Mouse (Mus musculus) layer of hippocampus, postnatal 10 days (tissue): ENCODE results near the gene Ucn. TPM values are rescaled to one million over a fixed set of nuclear protein-coding genes. Genes with fewer than 3 reads are reported as not detected.

Experiments
- DNase-seq, 2 experiments: peaks; one replicate each; pipeline ENCODE4 v3.0.0; 2021; ENCODE audit warnings: low spot score in 2 of 2
- long read RNA-seq: library from polyadenylated mRNA; stranded (forward); transcript quantifications from one replicate; pipeline ENCODE4 v2.0.0, GENCODE M21; 2023
- total RNA-seq, 2 experiments: library from RNA; stranded (reverse); gene quantifications; 2 replicates each; pipeline ENCODE4 v1.2.3; 2021

The Ucn gene
- total RNA-seq = not detected
- long read RNA-seq = 0 reads

DNA sequence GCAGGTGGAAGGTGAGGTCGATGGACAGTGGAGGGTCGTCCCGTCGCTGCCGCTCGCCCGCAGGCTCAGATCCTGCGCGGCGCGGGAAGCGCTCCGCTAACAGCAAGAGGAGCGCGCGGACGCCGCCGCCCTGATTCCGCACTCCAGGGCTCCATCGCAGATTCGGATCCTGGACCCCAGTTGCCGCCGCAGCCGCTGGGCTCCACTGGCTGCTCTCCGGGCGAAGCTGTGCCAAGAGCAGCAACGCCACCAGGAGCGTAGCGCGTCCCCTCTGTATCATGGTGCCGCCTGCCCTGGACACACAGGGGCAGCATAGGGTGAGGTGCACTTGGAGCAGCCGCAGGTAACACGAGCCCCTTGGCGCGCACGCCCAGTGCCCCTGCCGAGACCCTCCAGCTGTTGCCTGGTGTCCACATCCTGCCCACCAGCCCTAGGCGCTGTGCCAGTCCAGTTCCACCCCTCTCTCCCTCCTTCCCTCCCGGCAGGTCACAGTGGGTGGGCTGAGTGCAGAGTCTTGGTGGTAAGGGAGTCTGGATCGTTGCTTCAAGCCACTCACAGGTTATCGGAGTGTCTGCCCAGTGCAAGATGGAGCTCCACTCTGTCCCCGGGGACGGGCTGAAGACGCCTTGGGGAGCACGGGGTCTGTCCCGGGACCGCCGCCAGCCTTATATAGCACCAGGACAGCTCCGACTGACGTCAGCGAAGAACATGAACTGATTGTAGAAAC lies at the start of gene Ucn:
Gene Ucn (minus strand): TSS at position 589 of the 727 bp plus-strand sequence.
- DNase-seq = peak in 1 of 2 experiments; percentile 17

DNA sequence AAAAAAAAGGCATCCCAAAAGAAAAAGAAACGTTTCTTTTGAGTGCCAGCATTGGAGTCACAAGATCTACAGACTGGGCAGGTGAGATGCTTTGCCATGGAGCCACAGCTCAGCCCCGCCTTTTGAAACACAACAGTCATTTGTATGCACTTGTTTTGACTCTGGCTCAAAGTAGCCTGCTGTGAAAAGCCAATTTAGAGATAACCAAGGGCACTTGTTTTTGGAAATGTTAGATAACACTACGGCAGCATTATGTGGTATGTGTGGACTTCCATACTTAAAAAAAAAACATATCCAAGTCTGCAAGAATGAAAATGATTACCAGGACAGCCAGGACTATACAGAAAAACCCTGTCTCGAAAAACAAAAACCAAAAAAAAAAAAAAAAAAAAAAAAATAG lies 45.0 kb upstream of the Ucn start:
- no peak for DNase-seq

DNA sequence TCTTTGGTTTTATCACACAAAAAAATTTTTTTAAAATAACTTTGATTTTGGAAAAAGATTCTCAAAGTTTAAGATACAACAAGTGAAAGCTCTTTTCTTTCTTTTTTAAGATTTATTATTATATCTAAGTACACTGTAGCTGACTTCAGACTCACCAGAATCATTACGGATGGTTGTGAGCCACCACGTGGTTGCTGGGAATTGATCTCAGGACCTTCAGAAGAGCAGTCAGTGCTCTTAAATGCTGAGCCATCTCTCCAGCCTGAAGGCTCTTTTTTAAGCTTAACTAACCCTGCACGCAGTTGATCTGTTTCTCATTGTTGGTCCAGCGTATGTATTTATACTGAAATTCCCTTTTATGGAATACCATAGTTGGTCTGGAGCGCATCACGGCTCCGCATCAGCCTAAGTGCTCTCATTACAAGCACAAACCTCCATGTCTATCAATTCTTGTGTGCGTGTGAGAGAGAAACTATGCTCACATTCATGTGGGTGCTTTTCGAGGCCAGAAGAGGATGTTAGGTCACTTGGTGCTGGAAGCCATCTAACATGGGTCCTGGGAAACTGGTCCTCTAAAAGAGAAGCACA lies 42.6 kb upstream of the Ucn start:
- no peak for DNase-seq

DNA sequence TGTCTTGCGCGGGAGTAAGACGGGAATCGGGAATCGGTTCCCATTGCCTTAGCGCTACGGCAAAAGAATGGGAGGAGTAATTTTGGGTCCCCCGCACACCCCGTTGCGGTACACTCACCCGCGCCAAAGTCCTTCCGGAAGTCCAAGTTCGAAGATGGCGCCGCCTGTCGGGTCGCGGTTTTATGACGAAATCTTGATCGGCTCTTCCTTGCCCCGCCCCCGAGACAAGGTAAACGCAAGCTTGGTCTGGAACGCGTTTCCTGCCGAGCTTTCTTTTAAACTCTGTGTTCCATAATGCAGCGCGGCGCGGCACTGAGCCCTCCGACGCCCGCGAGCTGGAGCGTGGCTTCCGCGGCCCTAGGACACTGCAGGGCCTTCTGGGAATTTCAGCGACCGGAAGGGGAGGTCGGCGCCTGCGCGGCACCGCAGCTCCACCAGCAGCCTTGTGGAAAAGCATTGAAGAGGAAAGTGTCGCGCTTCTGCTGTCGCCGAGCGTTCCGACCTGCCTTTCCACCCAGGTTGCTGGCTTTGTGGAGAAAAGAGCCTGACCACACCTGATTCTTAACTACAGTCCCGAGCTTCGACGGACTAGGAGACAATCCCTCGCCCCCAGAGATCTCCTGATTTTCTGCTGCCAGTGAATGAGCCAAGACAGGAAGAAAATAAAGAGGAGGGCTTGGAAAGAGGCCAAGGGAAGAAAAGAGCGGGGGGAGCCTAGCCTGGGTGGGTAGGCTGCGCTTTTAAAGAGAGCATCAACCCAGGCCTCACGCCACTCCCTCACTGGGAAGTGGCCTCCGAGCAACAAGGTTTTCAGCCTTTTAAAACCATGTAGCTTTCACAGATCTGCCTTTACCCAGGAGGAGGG lies 41.4 kb upstream of the Ucn start, which contains the start of the genes Gm29609 and Gtf3c2:
Gene Gm29609 (minus strand): TSS at position 146 of the 865 bp plus-strand sequence.
Gene Gtf3c2 (minus strand): TSS at position 379 of the 865 bp plus-strand sequence.
- DNase-seq = peak; percentile 97

DNA sequence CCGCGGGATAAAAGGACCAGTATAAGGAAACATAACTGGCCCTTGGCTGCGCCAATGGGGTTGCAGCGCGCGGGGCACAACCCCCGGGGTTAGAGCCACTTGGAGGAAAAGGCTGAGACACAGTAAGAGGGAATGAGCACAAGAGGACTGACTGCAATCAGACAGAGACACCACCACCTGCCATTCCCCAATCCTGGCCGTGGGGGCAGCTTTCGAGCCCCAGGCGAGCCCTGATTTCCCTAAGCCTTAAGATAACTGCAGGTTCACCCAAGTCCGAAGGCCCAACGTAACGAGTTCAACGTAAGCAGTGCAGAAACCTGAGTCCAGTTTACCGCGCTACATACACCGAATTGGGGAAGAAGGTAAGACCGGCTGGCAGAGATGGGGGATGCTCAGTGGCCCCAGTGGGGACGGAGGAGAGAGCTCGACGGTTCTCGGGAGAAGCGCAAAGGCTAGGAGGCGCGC lies 40.7 kb upstream of the Ucn start:
- no peak for DNase-seq

DNA sequence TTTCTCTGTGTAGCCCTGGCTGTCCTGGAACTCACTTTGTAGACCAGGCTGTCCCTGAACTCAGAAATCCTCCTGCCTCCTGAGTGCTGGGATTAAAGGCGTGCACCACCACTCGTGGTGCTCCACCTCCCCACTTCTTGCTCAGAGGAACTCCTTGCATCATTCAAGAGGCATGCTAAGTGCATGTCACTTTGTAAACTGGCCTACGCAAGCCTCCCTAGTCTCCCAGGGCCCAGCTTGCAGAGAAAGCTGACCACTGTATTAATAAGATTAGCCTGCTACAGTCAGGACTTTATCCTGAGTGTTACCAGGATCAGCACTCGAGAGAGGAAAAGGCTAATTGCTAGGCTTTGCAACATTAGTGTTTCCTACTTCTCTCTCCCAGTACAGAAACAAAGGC lies 30.0 kb upstream of the Ucn start:
- DNase-seq = no peak

DNA sequence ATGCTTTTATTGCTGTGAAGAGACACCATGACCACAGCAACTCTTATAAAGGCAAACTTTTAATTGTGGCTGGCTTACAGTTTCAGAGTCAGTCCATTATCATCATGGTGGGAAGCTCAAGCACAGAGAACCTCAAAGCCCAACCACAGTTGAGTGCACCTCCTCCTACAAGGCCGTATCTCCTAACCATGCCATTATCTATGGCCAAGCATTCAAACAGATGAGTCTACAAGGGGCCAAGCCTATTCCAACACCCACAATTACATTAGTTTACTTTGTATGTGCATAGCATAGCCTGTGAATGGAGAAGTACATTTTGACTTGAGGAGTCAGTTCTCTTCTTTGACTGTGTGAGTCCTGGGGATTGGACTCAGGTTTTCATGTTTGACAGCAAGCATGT lies 26.2 kb upstream of the Ucn start:
- DNase-seq = no peak

DNA sequence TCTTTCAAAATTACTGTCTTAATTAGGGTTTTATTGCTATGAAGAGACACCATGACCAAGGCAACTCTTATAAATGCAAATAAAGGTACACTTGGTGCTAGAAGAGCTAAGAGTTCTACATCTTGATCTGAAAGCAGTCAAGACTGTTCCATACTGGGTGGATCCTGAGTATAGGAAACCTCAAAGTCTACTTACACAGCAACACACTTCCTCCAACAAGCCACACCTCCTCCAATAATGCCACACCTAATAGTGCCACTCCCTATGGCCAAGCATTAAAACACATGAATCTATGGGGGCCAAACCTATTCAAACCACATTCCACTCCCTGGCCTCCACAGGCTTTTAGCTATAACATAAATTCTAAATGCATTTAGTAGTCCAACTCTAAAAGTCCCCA lies 23.8 kb upstream of the Ucn start:
- no peak for DNase-seq

DNA sequence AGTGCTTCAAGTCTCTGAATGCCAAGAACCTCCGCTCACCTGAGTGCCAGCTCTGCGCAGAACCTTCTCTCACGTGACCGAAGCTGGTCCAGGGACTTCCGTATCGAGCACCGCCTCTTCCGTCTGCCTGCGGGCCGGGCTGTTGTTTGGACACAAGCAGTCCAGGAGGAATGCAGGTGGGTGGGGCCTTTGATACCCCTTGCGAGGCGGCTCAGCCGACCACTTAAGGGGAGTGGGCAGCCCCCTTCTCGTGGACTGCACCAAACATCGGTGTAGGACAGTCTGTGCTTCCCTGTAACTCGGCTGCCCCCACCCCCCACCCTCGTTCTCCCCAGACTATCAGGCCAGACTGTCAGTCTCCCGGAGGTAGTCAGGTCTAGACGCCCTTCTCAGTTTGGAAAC lies 15.5 kb upstream of the Ucn start, which contains the start of gene Mpv17:
Gene Mpv17 (minus strand): TSS at position 100 of the 402 bp plus-strand sequence.
- DNase-seq = peak; percentile 72 to 80

DNA sequence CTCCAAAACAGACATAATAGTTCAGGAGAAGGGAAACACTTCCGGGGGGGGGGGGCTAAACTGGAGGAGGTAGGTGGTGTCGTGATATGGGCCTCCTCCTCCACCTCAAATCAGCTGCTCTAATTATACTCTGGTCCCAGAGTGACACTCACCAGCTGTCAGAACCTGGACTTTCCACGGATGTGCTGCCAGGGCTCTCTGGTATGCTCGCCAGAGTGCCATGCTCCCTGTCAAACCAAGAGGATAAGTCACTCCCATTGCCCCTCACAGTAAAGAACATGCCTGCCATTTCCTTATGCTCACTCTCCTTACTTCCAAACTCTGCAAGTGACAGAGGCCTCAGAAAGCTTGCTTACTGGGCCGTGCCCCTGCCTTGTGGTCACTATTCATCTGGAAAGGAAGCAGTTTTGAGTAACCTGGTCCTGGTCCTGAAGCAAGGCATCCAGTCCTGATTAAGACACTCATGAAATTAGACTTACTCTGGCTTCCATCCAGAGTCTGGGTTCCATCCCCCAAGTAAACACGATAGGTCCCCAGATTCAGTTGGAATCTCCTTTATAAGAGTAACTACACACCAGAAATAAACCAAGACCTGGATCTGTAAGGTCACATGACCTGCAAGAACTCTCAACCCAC lies 15.0 kb upstream of the Ucn start:
- peak in 1 of 2 experiments; percentile 21 for DNase-seq

DNA sequence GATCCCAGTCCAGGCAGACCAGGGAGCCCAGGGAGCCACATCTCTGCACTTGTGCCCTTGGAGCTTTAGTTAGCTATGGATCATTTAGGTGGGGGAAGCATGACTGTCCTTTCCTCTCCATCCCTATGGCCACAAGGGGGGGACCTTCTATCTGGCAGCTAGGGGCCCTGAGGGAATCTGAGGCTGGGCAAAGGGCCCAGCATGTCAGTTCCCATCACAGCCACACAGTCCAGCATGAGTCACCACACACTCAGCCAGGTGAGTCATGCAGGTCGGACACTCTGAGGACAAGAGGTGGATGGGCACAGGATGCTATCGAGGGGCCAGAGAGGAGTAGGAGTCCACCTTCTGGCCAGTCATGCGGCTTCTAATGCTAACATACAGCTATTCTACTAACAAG lies 13.1 kb upstream of the Ucn start:
- DNase-seq = no peak

DNA sequence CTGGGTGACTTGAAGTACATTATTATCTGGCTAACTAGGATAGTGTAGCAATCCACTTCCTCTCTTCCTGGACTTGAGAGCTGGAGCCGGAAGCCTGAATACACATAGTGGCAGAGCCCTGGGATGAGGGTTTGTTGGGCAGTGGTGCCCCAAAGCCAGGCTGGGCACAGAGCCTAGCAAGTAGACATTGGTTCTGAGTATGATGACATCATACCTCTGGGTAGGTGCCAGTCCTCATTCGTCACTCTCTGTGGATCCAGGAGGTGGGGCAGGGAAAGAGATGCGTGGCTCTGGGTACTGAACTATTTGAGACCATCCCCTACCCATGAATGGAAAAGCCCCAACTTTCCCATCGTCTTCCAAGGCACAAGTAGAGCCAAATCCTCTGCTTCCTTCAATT lies 11.2 kb upstream of the Ucn start:
- DNase-seq = no peak

DNA sequence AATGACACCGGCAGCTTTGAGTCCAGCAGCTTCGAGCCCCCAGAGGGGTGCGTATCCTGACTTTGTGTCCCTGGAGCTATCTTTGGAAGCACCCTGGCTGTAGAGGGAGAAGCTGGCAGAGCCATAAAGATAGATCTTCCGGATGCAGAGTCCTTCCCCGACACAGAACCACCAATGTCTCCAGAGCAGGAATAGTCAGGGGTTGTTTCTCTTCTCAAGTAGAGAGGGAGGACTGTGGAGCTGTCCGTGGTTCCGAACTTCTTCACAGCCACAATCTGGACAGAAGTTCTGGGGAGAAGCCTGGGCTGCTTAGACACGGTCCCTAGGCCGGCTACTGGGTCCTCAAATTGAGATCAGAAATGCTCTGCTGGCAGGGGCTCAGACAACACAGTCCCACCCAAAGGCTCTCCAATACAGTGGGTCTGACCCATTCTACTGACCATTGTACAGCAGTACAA lies 368 bp upstream of the Ucn start:
- DNase-seq = no peak

DNA sequence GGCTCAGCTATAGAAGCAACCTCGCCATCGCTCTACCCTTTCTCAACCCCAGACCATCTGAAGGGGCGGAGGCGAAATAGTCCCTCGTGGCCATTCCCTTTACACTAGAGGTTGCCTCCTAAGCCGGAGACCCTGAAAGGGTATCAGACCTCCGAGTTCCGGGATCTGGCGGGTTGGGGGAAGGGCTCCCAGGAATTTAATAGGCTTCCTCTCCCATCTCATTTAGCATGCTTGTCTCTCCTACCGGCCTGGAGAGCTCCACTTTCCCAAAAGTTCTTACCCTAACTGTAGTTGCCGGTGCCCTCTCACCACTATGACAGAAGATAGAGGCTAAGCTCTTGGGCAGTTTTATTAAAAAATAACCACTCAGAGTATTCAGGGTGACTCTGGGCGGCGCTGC lies 971 bp downstream of the Ucn start:
- DNase-seq = no peak

DNA sequence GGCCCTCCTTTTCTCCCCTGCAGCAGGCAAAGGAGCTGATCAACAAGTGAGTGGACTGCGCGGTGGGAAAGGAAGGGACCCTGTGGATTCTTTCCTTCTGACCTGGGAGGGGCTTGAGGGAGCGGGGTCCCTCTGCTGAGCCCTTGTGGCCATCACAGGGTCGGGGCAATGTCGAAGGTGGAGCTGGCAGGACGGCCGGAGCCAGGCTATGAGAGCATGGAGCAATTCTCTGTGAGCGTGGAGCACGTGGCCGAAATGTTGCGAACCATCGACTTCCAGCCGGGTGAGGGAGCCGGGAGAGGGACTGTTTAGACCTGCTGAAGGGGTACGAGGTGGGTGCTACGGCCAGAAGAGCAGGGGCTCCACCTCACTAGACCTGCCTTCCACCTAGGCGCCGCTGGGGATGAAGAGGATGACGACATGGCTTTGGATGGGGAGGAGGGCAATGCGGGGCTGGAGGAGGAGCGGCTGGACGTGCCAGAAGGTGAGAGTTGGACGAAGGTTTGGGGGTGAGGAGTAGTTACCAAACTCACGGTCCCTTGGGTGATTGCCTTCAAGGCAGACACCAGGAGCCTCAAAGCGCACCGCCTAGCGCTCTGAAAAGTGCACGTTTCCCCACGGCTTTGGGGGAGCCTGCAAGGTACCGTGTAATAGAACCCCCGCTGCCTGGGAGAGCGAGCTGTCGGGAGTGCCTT lies 1.8 kb downstream of the Ucn start:
- DNase-seq = peak in 1 of 2 experiments; percentile 20

DNA sequence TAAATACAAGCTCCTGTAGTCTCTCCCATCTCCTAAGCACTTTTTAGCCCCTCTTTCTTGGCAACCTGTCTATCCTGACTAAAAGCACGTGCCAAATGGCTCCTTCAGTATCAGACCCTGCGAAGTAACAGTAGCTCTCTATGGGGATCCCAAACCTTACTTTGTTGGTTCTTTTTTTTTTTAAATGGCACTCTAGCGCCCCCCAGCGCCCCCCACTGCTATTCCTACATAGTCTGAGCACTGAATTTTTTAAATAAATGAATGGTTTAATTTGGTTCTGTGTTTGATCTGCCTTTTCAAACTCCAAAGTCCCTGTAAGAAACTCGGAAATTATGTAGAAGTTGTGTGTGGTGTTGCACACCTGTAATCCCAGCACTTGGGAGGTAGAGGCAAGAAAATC lies 12.6 kb downstream of the Ucn start:
- no peak for DNase-seq

DNA sequence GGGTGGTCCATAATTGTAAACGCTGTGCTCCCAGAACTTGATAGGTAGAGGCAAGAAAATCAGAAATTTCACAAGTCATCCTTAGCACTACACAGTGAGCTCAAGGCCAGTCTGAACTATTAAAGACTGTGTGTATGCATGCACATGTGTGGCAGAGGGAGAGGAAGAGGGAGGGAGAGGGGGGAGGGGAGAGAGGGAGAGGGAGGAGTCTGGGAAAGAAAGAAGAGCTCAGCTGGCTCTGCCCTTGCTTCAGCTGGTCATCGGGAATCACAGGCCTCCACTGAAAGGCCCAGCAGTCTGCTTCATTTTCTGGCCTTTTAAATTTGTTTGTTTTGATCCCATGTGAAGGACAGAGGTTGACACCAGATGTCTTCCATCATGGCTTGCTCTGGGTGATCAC lies 15.1 kb downstream of the Ucn start:
- no peak for DNase-seq

DNA sequence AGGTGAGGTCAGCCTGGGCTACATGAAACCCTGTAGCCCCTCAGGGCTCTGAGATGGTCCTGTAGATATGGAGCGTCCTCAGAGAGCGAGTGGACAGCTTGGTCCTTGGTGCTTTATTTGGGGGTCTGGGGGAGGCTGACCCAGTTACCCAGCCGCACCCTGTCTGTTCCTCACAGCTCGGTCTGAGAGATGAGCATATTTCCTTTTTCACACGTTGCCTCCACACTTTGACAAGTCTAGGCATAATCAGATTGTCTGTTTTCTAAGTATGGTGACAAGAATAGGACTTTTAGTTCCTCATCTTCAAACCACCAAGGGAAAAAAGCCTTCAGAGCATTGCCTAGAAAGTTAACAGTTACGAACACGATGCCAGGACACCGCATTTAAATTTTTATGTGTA lies 17.5 kb downstream of the Ucn start:
- no peak for DNase-seq

DNA sequence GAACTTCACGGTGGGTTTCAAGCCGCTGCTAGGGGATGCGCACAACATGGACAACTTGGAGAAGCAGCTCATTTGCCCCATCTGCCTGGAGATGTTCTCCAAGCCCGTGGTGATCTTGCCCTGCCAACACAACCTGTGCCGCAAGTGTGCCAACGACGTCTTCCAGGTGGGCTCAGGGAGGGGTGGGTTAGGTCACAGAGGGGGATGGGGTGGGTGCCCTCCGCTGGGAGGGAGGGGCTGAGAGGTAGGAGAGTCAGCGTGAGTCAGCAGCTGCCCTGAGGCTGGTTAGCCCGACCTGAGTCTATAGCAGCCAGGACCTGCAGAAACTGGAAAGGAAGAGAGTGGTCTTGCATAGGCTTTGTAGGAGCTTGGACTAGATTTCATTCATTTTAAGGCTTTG lies 21.7 kb downstream of the Ucn start:
- DNase-seq = no peak

DNA sequence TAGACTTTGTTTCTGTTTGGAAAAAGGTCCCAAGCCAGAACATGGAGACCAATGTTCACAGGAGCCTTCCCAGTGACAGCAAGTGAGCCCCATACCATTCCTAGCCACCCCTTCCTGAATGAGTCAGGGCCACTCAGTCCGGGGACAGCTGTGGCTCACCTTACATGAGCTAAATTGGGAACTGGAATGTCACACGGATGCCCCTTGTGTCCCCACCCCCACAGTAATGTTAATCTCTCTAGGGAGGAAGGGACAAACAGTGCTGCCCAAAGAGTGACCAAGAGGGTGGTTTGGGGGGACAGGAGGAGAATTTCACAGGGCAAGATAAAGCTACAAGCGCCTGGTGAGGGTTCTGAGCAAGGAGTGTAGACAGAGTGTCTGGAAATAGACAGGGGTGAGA lies 22.3 kb downstream of the Ucn start, which contains the start of gene Trim54:
Gene Trim54 (plus strand): TSS at position 359 of the 400 bp plus-strand sequence.
- no peak for DNase-seq
